Mouse (Mus musculus): ENCODE measurements at regions not wholly inside any gene's neighbourhood (a gene's known extent, or its start where the extent isn't known, plus 50 kb on each side); places are given as distances from the start of the nearest gene placed in this dataset.
A peak's percentile ranks its signal among the peaks of the same experiment; 100 is the strongest.

DNA sequence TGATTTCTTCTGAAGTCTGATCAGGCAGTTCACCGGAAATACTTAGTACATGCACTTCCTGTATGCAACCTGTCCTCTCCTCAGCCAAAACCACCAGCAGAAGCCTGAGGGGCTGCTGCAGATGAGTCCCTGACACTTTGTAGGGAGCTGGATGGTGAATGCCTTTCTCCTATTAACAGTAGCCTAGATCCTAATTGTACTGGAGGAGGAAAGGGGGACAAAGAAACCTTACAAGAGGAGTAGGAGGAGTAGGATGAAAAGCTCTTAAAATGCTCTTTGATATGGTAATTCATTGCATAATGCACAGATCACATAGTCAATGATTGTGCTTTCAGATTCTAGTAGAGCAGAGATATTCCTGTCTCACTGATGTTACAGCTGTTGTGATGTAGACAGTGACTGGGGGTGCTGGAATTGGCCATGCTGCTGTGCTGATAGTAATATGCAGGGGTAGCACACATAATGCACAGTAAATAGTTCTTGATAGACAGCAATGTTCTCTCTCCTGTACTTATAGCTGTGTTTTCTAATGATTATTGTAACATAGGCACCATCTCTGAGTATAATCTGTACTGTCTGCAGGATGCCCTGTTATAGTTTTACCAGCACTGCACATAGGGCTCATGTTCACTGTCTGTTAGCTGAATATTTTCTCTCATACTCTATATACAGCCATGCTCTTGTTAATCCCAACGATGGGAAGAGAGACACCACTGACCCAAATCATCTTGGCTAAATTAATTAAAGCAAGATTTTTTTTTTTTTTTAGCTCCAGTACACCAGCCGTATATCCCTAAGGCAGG is 874.4 kb downstream of the Car8 start:
- Histone ChIP-seq H3K27me3 (no peaks in the 10 kb centered on the region), H3K9me3 (no peaks in the 10 kb centered on the region), H3K4me2 (no peak overlapping the region), H3K9ac (no peak overlapping the region), H3K27ac (no peak overlapping the region), H3K36me3 (no peaks in the 10 kb centered on the region), H3K4me1 (no peaks in the 10 kb centered on the region), H3K4me3 (no peak overlapping the region)
- no peak for ATAC-seq (ENCODE audit: borderline replicate concordance, extremely low read depth, low FRiP score, low TSS enrichment)
- 80% methylated on average over 3 of the region's 3 CpGs for WGBS

- H3K4me3 ChIP-seq, result no peak overlapping the region
- no peaks in the 10 kb centered on the region for H3K9me3 ChIP-seq
- 85% methylated on average over 2 of the region's 2 CpGs for WGBS
- no peak overlapping the region for H3K9ac ChIP-seq
- no peak overlapping the region for H3K27ac ChIP-seq
- H3K27me3 ChIP-seq, result no peaks in the 10 kb centered on the region
- H3K4me1 ChIP-seq, result no peaks in the 10 kb centered on the region
- no peaks in the 10 kb centered on the region for H3K36me3 ChIP-seq
- ATAC-seq (ENCODE audit: borderline replicate concordance, extremely low read depth, low FRiP score, low TSS enrichment), result no peak
- no peak overlapping the region for H3K4me2 ChIP-seq
These were observed 875.3 kb downstream of the Car8 start for GRCm38 (mm10) chr4:7363508-7363907.

DNA sequence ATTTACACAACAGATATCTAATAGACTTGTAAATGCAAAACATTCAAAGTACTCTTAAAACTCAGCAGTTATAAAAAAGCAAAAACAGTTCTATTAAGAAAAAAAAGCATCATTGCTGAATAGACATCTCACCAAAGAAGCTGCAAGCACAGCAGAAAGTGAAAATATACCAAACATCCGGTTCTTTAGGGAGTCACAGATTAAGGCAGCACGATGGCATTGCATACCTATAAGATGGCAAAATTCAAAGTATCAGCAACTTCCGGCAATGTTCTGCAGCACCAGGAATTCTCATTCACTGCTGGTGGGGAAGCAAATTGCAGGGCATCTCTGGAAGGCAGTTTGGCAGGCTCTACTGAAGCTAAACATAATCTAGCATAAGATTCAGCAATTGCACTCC is 882.6 kb downstream of the Car8 start:
- H3K4me2 ChIP-seq, result no peak overlapping the region
- 86% methylated on average over 3 of the region's 3 CpGs for WGBS
- H3K9me3 ChIP-seq, result no peaks in the 10 kb centered on the region
- no peak overlapping the region for H3K4me3 ChIP-seq
- no peak overlapping the region for H3K27ac ChIP-seq
- no peaks in the 10 kb centered on the region for H3K4me1 ChIP-seq
- no peaks in the 10 kb centered on the region for H3K27me3 ChIP-seq
- H3K36me3 ChIP-seq, result no peaks in the 10 kb centered on the region
- ATAC-seq (ENCODE audit: borderline replicate concordance, extremely low read depth, low FRiP score, low TSS enrichment), result no peak
- no peak overlapping the region for H3K9ac ChIP-seq

- no peak for ATAC-seq (ENCODE audit: borderline replicate concordance, extremely low read depth, low FRiP score, low TSS enrichment)
- H3K27me3 ChIP-seq, result no peaks in the 10 kb centered on the region
- H3K9me3 ChIP-seq, result no peaks in the 10 kb centered on the region
- no peak overlapping the region for H3K4me2 ChIP-seq
- H3K9ac ChIP-seq, result no peak overlapping the region
- WGBS, result 68% methylated on average over 1 of the region's 1 CpGs
- no peaks in the 10 kb centered on the region for H3K36me3 ChIP-seq
- no peak overlapping the region for H3K27ac ChIP-seq
- H3K4me1 ChIP-seq, result no peaks in the 10 kb centered on the region
- no peak overlapping the region for H3K4me3 ChIP-seq
These were observed 891.5 kb downstream of the Car8 start for GRCm38 (mm10) chr4:7347317-7347716.

DNA sequence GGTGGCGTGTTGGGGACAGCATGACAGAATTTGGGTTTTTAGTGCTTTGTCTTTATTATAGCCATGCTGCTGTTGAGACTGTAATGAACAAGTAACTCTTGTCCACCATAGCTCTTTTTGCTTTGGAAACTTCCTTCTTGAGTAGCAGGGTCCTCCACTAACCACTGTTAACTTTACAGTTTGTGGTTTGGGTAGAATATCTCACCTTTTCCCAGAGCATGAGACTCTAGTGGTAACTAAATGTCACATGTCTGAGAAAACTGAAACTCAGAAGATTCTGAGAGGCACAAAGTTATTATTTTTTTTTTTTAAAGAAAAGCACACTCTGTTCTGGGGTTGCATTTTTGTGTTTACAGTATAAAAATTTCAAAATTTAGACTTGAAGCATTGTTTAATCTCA is 897.7 kb downstream of the Car8 start:
- Histone ChIP-seq H3K27me3 (no peaks in the 10 kb centered on the region), H3K36me3 (no peaks in the 10 kb centered on the region), H3K9me3 (no peaks in the 10 kb centered on the region), H3K4me3 (no peak overlapping the region), H3K9ac (no peak overlapping the region), H3K27ac (no peak overlapping the region), H3K4me2 (no peak overlapping the region), H3K4me1 (no peaks in the 10 kb centered on the region)
- 87% methylated on average over 1 of the region's 1 CpGs for WGBS
- no peak for ATAC-seq (ENCODE audit: borderline replicate concordance, extremely low read depth, low FRiP score, low TSS enrichment)

- no peak overlapping the region for H3K27ac ChIP-seq
- ATAC-seq (ENCODE audit: borderline replicate concordance, extremely low read depth, low FRiP score, low TSS enrichment), result peak; percentile 77; the same call in 1 of the 2 replicates
- H3K27me3 ChIP-seq, result no peaks in the 10 kb centered on the region
- H3K9me3 ChIP-seq, result no peaks in the 10 kb centered on the region
- no peak overlapping the region for H3K4me2 ChIP-seq
- 30% methylated on average over 4 of the region's 4 CpGs for WGBS
- no peaks in the 10 kb centered on the region for H3K4me1 ChIP-seq
- no peak overlapping the region for H3K9ac ChIP-seq
- H3K4me3 ChIP-seq, result no peak overlapping the region
- no peaks in the 10 kb centered on the region for H3K36me3 ChIP-seq
These were observed 924.6 kb downstream of the Car8 start for GRCm38 (mm10) chr4:7314261-7314660.

DNA sequence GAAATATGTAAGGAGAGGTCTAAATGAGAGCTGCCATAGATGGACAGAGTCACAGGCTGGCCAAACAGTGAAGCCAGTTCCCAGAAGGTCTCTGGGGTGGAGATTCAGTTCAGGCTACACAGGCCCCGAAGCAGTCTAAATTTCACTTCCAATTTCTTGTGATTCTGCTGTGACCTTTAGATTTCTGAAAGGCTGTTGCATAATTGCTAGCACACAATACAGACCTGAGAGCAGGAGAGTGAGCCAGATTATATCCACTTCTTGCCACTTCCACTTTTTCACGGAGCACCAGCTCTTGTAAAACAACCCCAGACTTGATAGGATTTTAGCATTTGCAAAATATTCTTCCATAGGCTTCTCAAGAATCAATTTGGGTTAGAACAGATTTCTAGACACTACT is 925.6 kb downstream of the Car8 start:
- Histone ChIP-seq H3K27me3 (no peaks in the 10 kb centered on the region), H3K27ac (no peak overlapping the region), H3K4me2 (no peak overlapping the region), H3K9me3 (no peaks in the 10 kb centered on the region), H3K4me1 (no peaks in the 10 kb centered on the region), H3K9ac (no peak overlapping the region), H3K36me3 (no peaks in the 10 kb centered on the region), H3K4me3 (no peak overlapping the region)
- no peak for ATAC-seq (ENCODE audit: borderline replicate concordance, extremely low read depth, low FRiP score, low TSS enrichment)
- WGBS, result 69% methylated on average over 2 of the region's 2 CpGs

- Histone ChIP-seq H3K4me2 (no peak overlapping the region), H3K9ac (no peak overlapping the region), H3K36me3 (no peaks in the 10 kb centered on the region), H3K4me3 (no peak overlapping the region), H3K27ac (no peak overlapping the region), H3K4me1 (no peaks in the 10 kb centered on the region), H3K27me3 (no peaks in the 10 kb centered on the region), H3K9me3 (no peaks in the 10 kb centered on the region)
- 75% methylated on average over 1 of the region's 1 CpGs for WGBS
- ATAC-seq (ENCODE audit: borderline replicate concordance, extremely low read depth, low FRiP score, low TSS enrichment), result no peak
These were observed 926.7 kb downstream of the Car8 start for GRCm38 (mm10) chr4:7312160-7312559.

- Histone ChIP-seq H3K9ac (no peak overlapping the region), H3K36me3 (no peaks in the 10 kb centered on the region), H3K9me3 (no peaks in the 10 kb centered on the region), H3K27me3 (no peaks in the 10 kb centered on the region), H3K4me2 (no peak overlapping the region), H3K4me1 (no peaks in the 10 kb centered on the region), H3K4me3 (no peak overlapping the region), H3K27ac (no peak overlapping the region)
- no peak for ATAC-seq (ENCODE audit: borderline replicate concordance, extremely low read depth, low FRiP score, low TSS enrichment)
- 76% methylated on average over 4 of the region's 4 CpGs for WGBS
These were observed 969.8 kb downstream of the Car8 start for GRCm38 (mm10) chr4:7269047-7269446.

- 75% methylated on average over 2 of the region's 2 CpGs for WGBS
- ATAC-seq (ENCODE audit: borderline replicate concordance, extremely low read depth, low FRiP score, low TSS enrichment), result no peak
- H3K9me3 ChIP-seq, result no peaks in the 10 kb centered on the region
These were observed 982.4 kb downstream of the Car8 start for GRCm38 (mm10) chr4:7256486-7256885.

DNA sequence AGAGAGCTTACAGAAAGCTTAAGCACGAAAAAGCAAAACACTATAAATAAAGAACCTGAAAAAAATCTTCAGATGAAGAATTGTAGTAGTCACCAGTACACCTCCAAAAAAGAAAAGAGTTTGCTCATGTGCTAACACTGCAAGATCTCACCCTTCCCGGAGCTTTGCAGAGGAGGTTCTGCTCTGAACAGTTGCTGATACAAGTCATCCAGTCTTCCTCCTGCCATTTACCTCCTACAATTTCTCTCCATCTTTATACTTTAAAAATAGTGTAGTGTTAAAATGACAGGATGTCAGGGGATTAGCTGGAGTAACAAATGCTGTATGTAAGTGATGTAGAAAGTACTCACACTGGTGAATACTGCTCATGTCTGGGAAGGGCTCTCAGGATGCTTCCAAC is 985.2 kb downstream of the Car8 start:
- no peak overlapping the region for H3K27ac ChIP-seq
- no peak overlapping the region for H3K4me3 ChIP-seq
- H3K27me3 ChIP-seq, result no peaks in the 10 kb centered on the region
- ATAC-seq (ENCODE audit: borderline replicate concordance, extremely low read depth, low FRiP score, low TSS enrichment), result no peak
- no peak overlapping the region for H3K4me2 ChIP-seq
- no peaks in the 10 kb centered on the region for H3K9me3 ChIP-seq
- 63% methylated on average over 2 of the region's 2 CpGs for WGBS
- H3K36me3 ChIP-seq, result no peaks in the 10 kb centered on the region
- no peak overlapping the region for H3K9ac ChIP-seq
- no peaks in the 10 kb centered on the region for H3K4me1 ChIP-seq

More at GRCm38 (mm10) chr4:7256486-7256885, 982.4 kb downstream of the Car8 start:
- H3K27me3 ChIP-seq, result no peaks in the 10 kb centered on the region
- no peaks in the 10 kb centered on the region for H3K4me1 ChIP-seq
- no peak overlapping the region for H3K27ac ChIP-seq
- no peak overlapping the region for H3K9ac ChIP-seq
- no peak overlapping the region for H3K4me3 ChIP-seq
- H3K36me3 ChIP-seq, result no peaks in the 10 kb centered on the region
- no peak overlapping the region for H3K4me2 ChIP-seq

DNA sequence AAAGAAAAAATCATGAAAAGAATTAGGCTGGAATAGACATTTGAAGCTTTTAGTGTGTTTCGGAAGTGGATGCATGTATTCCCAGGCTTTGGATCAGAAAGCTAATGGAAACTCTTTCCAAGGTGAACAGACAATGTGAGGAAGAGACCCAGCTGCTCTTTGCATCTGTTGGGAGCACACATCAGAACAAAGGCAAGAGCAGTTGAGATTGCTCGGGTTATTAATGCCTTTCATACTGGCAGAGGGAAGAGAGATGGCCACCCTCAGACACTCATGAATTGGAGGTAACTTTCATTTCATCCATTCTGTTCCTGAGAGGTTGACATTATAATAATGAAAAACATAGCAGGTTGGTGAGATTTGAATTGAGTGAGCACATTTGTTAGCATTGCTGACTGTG is 987.2 kb downstream of the Car8 start:
- Histone ChIP-seq H3K9me3 (no peaks in the 10 kb centered on the region), H3K27ac (no peak overlapping the region), H3K4me3 (no peak overlapping the region), H3K27me3 (no peaks in the 10 kb centered on the region), H3K36me3 (no peaks in the 10 kb centered on the region), H3K9ac (no peak overlapping the region), H3K4me2 (no peak overlapping the region), H3K4me1 (no peaks in the 10 kb centered on the region)
- 87% methylated on average over 2 of the region's 2 CpGs for WGBS
- ATAC-seq (ENCODE audit: borderline replicate concordance, extremely low read depth, low FRiP score, low TSS enrichment), result no peak

- Histone ChIP-seq H3K4me3 (no peak overlapping the region), H3K4me1 (no peaks in the 10 kb centered on the region), H3K27ac (no peak overlapping the region), H3K36me3 (no peaks in the 10 kb centered on the region), H3K27me3 (no peaks in the 10 kb centered on the region), H3K9me3 (no peaks in the 10 kb centered on the region), H3K9ac (no peak overlapping the region), H3K4me2 (no peak overlapping the region)
- no peak for ATAC-seq (ENCODE audit: borderline replicate concordance, extremely low read depth, low FRiP score, low TSS enrichment)
- 75% methylated on average over 4 of the region's 4 CpGs for WGBS
These were observed 991.0 kb downstream of the Car8 start for GRCm38 (mm10) chr4:7247816-7248215.

Data from lung, embryonic 15.5 days (tissue).